Mouse (Mus musculus): ENCODE measurements around the gene Zfp513.
A peak's percentile ranks its signal among the peaks of the same experiment; 100 is the strongest.
"Not testable (repeated sequence)": the region's sequence is repeated elsewhere in the genome, so short reads cannot be mapped to it uniquely, and the experiment has no call there.

Zfp513 gene

DNA sequence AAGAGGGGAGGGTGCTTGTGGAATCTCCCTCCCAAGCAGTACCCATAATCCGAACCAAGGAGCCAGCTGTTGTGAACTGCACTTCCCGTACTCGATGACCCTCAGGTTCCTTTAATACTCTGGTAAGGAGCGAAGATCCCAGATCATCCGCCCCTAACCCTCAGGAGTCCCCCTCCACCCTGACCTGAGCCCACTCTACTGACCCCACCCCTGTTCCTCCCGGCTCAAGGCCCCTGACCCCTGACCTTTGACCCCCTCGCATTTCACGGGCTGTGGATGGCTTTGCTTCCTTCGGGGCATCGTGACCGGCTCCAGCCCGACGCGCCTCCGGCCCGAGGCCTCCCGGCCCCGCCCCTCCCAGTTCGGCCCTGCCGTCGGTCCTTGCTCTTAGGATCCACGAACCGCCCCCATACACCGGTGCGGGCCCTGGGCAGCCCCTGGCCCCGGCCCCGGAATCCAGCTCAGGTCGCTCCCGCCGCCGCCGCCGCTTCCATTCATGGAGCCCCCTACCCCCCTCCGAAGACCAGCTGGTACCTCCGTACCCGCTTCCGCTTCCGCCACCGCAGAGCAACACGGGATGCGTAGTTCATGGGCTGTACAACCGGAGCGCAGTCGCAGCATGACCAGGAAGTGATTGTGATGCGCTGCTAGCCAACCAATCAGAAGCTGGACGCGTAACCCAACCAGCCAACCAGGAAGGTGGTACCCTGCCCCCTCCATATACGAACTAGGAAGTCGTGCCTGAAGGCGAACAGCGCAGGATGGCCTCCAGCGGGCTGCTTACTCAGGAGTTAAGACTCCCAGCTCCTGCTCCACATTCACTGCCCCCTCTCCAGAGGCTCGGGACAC lies at the start of gene Zfp513:
Zfp513 (minus strand) TSS at position 562 of the 849 bp plus-strand sequence.
- DNase-seq (ENCODE audit: low read depth) = peak; percentile 97

DNA sequence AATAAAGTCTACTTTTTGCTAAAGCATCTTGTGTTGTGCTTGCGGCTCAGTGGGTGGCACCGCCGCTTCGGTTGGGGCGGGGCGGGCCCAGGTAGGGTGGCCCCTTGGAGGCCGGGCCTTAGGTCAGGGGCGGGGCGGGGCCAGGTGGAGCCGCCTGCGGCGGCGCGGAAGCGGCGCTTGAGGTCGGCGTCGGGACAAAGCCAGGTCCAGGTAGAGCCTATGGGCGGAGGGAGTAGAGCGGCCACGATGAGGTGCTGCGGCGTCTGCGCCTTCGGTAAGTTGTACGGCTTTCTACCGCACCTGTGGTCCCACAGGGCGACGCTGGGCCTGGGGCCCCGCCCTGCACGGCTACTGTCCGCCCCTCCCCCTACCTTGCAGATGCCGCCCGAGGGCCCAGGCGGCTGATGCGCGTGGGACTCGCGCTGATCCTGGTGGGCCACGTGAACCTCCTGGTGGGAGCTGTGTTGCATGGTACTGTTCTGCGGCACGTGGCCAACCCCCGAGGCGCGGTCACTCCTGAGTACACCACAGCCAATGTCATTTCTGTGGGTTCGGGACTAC lies 49.5 kb upstream of the Zfp513 start, which contains the start of gene Krtcap3:
Krtcap3 (plus strand) TSS at position 151 of the 561 bp plus-strand sequence.
- DNase-seq (ENCODE audit: low read depth) = peak; percentile 63

DNA sequence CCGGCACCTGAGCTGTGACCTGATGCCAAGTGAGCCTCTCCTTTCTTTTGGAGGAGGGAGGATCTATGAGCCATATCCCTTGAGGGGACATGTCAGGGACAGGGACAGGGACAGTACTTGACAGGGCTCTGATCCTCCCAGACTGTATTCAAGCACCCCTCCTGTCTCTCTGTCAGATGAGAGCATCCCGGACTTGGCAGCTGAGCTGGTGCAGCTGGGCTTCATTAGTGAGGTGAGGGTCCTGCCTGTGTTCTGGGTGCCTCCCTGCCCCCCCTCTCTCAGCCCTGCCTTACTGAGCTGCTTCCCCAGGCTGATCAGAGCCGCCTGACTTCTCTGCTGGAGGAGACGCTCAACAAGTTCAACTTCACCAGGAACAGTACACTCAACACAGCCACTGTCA lies 48.6 kb upstream of the Zfp513 start:
- no peak for DNase-seq (ENCODE audit: low read depth)

DNA sequence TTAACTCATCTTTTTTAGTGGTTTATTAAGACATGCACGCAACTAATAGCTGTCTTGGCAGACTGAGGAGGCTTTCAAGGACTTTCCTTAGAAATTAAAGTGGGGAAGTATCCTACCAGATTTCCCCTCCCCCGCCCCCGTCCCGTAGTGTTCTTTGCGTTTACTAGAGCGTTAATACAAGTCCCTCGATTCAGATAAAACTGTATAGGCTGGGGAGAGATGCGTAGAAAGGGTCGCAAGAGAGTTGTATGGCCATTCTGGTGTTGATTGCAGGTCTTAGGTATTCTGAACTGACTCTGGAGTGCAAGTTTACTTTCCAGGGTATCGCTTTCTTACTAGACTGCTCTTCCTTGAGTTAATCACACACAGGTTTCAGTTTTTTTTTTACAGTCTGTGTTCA lies 40.1 kb upstream of the Zfp513 start:
- no peak for DNase-seq (ENCODE audit: low read depth)

DNA sequence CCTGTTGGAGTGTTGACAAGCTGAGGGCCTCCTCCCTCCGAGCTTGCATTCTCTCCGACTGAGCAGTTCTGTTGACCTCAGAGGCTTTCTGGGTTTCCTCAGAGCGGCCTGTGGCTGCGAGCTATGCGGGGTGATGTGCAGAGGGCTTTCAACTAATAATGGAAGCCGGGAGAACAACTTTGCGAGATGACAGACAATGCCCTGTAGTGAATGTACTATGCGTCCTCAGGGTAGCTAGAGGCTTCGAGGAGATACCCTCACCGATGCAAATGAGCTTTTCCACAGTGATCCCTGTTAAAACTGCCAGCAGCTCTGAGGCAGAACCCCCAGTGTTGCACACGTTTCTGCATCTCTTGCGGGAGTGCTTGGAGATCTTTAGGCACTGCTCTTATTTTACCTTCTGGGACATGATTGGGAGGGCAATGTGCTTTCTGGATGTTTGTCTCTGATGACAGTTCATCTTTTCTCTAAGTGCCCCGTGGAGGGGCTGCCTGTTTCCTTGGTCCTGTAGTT lies 39.5 kb upstream of the Zfp513 start:
- no peak for DNase-seq (ENCODE audit: low read depth)

DNA sequence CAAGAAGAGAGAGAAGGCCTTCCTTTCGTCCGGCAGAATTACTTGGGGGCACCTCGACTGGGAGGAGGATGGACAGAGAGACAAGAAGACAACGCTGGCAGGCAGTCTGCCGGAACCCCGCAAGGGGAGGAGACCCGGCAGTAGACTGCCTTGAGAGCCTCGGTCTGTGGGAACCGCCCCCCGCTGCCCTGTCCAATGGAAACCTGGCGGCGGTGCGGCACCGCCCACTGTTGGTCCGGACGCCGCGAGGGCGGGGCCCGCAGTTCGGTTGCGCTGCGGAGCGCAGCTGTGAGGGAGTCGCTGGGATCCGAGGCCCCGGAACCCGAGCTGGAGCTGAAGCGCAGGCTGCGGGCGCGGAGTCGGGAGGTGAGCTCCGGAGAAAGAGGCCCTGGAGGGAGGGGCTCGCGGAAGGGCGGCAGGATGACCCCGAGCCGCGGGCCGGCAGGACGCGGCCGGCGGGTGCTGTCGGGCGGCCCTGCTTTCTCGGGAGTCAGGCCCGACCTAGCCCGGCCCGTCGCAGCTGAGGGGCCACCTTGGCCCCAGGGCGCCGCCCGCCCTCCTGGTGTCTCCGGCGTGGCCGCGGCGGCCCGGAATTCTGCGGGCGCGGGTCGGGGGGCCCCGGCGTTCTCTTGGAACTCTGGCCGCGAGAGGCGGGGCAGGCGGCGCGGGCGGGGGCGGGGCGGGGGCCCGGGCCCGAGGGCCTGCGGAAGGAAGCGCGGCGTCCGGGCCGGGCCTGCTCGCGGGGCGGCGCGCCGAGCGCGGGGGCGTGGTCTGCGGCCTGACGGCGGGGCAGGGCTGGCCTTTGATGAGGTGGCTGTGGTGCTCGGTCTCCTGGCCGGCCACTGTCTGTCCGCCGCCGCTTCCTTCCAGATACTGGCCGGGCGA lies 38.8 kb upstream of the Zfp513 start, which contains the start of the genes Nrbp1 and Gm9970:
Nrbp1 (plus strand) TSS at position 228 of the 885 bp plus-strand sequence.
Gm9970 (minus strand) TSS at position 596 of the 885 bp plus-strand sequence.
- DNase-seq (ENCODE audit: low read depth) = peak; percentile 97

DNA sequence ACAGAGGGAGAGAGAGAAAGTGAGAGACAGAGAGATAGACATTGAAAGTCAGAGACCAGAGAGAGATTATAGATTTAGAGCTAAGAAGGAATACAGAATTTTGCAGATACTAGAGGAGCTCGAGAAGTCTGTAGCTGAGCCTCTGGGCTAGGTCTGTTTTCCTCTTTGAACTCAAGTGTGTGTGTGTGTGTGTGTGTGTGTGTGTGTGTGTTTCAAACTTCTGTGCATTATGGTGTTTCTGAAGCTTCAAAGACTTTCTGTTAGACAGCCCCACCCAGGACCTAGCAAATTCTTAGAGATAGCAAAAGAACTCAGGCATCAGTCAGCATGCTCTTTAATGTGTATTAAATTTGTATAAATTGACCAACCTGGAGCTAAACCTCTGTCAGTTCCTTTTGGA lies 24.5 kb upstream of the Zfp513 start:
- DNase-seq (ENCODE audit: low read depth) = peak; percentile 80

DNA sequence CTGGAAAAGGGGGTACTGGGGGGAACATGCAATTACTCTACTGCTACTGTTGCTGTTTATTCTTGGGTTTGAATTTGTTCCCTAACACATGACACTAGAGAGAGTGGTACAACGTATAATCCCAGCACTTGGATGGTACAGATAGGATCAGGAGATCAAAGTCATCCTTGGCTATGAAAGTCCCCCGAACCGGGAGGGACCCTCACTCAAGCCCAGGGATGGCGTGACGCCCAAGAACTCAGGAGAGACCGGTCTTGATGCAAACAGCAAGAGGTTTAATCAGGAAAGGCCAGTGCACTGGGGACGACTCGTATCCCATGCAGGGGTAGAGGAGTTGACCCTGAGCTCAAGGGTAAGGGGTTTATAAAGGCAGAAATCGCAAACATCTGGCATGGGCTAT lies 20.6 kb upstream of the Zfp513 start:
- DNase-seq (ENCODE audit: low read depth) = no peak

DNA sequence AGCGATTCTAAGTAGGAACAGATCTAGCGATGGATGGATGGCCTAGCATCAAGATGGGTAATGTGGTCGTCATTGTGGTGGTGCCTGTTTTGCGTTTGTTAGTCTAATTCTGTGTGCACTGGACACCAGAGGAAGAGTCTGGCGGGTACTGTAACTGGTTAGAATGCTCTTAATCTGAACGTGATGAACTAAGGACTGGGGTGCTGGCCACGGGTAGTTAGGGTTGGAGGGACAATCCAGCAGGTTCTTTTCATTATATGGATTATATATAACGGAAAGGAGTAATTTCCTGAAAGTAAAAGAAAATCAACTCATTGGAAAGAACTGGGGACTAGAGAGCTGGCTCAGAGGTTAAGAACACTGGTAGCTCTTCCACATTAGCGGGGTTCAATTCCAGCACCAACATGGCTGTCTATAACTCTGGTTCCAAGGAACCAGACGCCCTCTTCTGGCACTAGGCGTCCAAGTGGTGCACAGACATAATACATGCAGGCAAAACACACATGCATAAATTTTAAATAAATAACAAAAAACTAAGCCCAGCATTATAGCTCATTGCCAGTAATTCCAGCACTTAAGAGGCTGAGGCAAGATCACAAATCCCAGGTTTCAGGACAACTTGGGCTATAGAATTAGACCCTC lies 19.3 kb upstream of the Zfp513 start:
- DNase-seq (ENCODE audit: low read depth) = peak; percentile 46

DNA sequence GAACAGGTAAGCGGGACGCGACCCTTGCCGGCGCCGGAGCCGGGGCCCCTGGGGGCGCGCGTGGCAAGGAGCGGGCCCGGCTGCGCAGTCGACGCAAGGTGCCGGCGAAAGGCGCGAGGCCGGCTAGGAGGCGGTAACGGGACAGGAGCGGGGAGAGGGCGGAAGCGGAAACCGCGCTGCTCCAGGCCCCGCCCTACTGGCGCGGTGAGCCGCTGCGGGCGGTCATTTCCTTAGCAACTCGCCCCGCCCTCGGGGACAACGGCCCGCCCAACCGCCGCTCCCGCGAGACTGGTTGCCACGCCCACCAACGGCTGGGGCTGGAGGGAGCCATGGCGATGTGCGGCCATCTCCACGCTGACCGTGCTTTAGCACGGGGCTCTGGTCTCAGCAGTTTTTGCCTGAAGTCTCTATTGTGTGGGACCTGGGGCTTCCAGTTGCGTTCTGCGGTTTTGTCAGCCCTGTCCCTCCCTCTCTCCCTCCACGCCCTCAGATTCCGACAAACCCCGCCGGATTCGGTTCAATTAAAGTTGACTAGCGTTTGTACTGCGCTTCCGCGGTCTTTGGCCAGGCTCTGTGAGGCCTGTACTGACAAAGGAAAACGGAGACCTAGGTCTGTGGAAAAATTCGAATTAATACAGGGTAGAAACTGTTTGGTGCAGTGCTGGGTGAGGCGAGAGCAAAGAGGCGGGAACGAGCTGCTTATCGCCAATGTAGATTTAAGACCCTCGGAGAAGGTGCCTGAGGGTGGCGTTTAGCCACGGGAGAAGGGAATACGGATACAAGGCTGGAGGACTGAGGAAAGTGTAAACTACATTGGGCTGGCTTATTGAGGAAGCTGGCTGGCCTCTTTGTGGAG lies 18.6 kb upstream of the Zfp513 start, which contains the start of gene Ppm1g:
Ppm1g (minus strand) TSS at position 240 of the 856 bp plus-strand sequence.
- DNase-seq (ENCODE audit: low read depth) = peak; percentile 97

DNA sequence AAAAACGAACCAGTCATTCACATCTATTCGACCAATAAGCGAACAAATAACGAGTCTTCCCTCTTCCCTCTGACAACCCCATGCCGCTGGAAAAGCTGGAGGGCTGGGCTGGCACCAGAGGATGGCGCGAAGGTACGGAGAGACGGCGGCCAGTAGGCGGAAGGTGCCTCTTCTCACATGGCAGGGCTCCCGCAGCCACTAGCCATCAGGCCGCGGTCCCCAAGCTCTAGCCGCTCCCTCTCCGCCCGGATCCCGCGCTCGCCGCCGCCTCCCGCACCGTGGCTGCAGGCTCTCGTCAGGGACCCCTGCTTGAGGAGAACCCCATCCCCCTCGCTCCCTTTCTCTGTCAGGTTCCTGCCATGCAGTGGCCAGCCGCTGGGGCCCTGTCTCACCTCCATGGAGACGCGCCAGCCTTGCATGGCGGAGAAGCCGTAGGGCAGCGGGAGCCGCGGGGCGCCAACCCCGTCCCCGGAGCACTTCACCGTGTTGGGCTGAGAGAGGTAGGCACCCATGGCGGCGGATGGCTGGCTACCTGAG lies 17.9 kb upstream of the Zfp513 start:
- no peak for DNase-seq (ENCODE audit: low read depth)

DNA sequence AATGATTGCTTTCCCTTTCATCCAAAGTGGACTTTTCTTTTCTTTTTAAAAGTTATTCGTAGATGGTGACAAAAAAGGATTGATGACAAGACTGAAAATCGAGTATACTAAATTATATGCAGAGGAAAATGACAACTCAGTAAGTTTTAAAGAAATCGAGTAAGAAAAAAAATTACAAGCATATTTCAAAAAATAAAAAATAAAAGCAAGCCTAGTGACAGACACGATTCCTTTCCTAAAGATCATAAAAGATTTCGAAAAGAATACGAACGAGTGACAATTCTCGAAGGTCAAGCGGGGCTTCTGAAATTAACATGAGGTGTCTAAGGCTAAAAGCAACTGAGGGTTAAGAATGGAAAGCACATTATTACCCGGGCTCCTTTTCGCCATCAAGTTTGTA lies 17.4 kb upstream of the Zfp513 start:
- no peak for DNase-seq (ENCODE audit: low read depth)

DNA sequence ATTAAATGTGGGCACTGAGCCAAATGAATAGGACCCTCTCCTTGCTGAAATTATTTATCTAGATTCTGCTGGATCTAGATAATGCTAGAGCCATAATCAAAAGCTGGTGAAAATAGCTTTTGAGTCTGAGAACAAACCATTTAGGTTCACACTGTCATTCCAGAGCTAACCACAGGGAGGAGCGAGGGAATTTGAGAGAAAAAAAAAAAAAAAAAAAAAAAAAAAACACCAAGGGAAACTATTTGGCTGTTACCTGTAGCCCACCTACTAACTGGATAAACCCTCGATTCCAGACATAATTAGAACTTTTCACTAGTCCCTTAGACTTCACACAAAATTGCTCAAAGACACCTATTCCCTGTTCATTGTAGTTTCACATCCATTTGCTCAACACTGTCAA lies 17.0 kb upstream of the Zfp513 start:
- DNase-seq (ENCODE audit: low read depth) = peak; percentile 52

DNA sequence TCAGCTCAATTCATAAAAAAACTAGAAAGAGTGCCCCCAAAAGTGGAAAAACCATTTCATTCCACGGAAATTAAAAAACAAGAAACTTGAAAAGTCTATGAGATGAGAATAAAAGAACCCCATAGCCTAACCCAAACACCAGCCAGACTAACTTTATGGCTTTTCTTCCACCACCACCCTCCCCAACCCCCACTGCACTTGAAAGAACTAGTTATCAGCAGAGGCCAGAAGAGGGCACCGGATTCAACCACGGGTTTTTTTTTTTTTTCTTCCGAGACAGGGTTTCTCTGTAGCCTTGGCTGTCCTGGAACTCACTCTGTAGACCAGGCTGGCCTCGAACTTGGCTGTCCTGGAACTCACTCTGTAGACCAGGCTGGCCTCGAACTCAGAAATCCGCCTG lies 16.2 kb upstream of the Zfp513 start:
- peak; percentile 67 for DNase-seq (ENCODE audit: low read depth)

DNA sequence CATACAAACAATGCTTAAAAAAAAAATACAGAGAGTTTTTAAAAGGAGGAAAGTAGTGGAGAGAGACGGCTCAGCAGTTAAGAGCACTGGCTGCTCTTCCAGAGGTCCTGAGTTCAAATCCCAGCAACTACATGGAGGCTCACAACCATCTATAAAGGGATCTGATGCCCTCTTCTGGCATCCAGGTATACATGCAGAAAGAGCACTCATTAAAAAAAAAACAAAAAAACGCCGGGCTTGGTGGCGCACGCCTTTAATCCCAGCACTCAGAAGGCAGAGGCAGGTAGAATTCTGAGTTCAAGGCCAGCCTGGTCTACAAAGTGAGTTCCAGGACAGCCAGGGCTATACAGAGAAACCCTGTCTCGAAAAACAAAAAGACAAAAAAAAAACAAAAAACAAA lies 14.5 kb upstream of the Zfp513 start:
- DNase-seq (ENCODE audit: low read depth) = not testable (repeated sequence)

DNA sequence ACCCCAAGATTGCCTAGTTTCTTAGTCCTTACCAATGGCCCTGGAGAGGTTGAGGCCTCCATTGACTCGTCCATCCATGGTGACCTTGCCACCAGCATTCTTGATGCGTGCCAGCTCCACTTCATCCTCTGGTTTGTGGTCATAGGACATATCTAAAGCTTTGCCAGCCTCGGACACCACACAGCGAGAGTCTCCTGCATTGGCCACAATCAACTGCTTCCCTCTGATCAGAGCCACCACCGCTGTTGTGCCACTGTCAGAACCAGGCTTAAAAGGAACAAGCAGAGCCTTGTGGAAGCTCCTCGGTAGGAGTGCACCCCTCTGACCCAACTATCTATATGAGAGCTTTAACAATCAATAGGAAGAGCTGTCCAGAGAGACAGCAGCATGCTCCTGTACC lies 2.3 kb upstream of the Zfp513 start:
- DNase-seq (ENCODE audit: low read depth) = no peak

DNA sequence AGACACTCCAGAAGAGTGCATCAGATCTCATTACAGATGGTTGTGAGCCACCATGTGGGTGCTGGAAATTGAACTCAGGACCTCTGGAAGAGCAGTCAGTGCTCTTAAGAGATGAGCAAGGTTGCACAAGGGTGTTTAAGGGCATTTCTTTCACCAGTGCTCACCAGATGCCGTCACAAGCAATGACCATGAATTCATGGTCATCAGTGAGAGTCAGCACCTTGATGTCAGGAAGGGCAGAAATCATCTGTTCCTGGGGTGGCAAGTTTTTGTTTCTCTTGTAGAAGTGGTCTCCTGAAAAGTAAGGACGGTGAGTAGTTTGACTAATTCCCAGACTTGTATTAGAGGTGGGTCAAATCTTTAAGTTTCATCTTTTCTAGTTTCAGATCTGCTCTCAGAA lies 1.8 kb upstream of the Zfp513 start:
- DNase-seq (ENCODE audit: low read depth) = no peak

DNA sequence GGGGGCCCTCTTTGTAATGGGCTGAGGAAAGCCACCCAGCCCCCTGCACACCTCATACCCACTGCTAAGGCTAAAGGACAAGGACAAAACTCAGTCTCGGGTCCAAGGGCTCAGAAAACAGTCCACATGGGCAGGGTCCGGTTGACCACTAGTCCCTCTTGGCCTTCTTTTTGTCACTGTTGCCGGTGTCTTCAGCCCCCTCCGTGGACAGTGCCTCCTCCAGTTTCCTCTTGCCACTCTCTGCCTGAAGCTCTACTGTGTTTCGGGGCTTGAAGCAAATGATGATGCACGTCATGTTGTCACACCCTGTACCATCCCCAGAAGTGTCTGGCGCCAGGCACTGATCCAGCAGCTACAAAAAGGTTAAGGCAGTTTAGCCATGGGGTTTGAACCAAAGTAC lies 830 bp upstream of the Zfp513 start:
- DNase-seq (ENCODE audit: low read depth) = no peak

DNA sequence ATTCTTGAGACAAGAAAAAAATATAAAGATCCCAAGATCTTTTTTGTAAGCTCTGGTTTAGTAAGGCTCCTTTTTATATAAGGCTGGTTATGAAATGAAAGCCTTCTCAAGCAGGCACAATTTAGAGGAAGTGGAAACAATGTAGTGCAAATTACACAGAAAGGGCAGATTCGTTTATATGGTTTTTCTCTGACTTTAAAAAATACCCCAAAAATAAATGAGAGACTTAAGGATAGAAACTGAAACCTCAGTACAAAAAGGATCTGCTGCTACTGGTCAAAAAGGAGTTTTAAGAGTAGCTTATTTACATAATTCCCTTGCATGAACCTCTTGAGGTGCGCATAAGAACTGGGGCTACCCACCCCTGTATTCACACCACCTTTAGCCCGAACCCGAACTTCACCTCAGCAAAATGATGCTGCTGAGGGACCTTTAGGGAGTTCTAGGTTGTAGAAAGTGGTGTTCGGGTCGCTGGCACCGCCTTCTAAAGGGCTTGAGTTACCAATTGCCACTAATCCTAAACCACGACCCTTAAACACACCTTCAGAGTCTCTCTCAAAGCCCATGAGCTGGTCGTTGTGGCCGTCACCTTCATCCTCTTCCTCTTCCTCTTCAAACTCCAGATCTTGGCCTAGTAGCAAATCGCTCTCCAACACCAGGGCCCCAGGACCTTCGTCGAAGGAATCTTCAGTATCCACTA lies 911 bp downstream of the Zfp513 start:
- no peak for DNase-seq (ENCODE audit: low read depth)

DNA sequence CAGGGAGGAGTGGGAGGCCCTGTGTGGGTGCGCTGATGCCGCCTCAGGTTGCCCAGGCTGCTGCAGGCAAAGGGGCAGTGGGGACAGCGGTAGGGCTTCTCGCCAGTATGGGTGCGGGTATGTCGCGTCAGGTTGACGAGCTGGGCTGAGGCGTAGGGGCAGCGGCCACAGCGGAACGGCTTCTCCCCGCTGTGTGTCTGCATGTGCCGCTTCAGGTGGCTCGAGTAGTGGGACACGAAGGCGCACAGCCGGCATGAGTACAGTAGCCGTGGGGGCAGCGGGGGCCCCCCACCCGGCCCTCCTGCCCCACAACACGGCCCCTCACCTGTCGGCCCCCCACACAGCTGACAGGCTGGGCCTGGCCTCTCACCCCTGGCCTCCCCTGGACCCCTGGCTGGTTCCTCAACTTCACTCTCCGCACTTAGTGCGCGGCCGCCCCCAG lies 1.8 kb downstream of the Zfp513 start:
- no peak for DNase-seq (ENCODE audit: low read depth)
